Mouse (Mus musculus) A20 (cell line): ENCODE measurements at regions not wholly inside any gene's neighbourhood (a gene's known extent, or its start where the extent isn't known, plus 50 kb on each side); places are given as distances from the start of the nearest gene placed in this dataset.

Source experiments
- DNase-seq: peaks from one replicate; pipeline ENCODE4 v3.0.0-alpha.2; 2011; ENCODE audit warnings: low read depth, low spot score

GRCm38 (mm10) chr12:58027796-58028195, 183.8 kb upstream of the Sstr1 start:
- DNase-seq: no peak

- DNase-seq: peak; percentile 64
Observed at GRCm38 (mm10) chr12:58056368-58056860, 155.2 kb upstream of the Sstr1 start.

- DNase-seq: peak; percentile 69
Observed at GRCm38 (mm10) chr12:58067318-58068223, 144.0 kb upstream of the Sstr1 start.

- DNase-seq: no peak
Observed at GRCm38 (mm10) chr12:58087311-58087710, 124.3 kb upstream of the Sstr1 start.

- DNase-seq: no peak
Observed at GRCm38 (mm10) chr12:58112643-58113042, 98.9 kb upstream of the Sstr1 start.

- no peak for DNase-seq
Observed at GRCm38 (mm10) chr12:58139121-58139520, 72.5 kb upstream of the Sstr1 start.

GRCm38 (mm10) chr12:58151883-58152282, 59.7 kb upstream of the Sstr1 start:
- no peak for DNase-seq
